Mouse (Mus musculus): ENCODE measurements around the gene Aph1a. TPM values are rescaled to one million over a fixed set of nuclear protein-coding genes. Genes with fewer than 3 reads are reported as not detected.

The Aph1a gene
- polyA plus RNA-seq, 1 experiment from 2014 or later = 40.8 TPM

DNA sequence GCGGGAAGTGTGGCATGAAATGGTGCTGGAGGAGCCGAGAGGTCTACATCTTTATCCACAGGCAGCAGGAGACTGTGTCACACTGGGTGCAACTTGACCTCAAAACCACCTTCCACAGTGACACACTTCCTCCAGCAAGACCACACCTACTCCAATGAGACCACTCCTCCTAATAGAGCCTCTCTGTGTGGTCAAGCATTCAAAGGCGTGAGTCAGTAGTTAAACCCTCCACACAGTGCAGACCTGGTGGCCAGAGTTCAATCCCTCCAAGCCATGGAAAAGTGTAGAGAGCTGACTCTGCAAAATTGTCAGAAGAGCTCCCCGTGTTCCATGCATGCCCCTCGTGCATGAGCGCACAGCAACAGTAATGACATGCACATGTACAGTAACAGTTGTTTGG lies 49.0 kb downstream of the Aph1a start:
- Histone ChIP-seq H3K4me3 (replicated peaks) (no peak overlapping the region), H3K36me3 (peaks cover 95% of the 10 kb centered on the region), H3K9me3 (replicated peaks) (no peaks in the 10 kb centered on the region), H3K9ac (no peak overlapping the region), H3K27ac (peak overlapping the region; percentile 11), H3K27me3 (no peaks in the 10 kb centered on the region), H3K4me2 (no peak overlapping the region), H3K4me1 (peaks cover 11% of the 10 kb centered on the region)
- ATAC-seq (replicated peaks; ENCODE audit: low FRiP score) = peak; percentile 75
- WGBS = 72% methylated on average over 6 of the region's 6 CpGs

DNA sequence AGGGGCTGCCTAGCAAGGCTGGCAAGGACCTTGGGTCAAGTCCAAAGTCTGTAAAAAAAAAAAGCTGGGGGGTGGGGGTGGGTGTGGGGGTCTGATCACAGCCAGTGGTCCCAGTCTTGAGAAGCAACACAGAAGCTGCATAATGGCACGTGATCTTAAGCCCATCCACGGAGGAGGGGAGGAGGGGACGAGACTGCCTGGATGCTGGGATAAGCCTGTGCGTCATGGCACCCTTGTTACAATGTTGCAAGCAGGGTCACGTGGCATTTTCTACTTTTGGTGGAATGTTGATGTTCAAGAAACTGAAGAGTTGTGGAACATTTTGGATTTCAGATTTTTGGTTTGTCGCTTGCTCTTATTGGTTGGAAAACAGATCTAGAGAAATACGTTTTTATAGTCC lies 49.5 kb downstream of the Aph1a start:
- H3K27me3 ChIP-seq = no peaks in the 10 kb centered on the region
- no peak overlapping the region for H3K9ac ChIP-seq
- no peak overlapping the region for H3K4me2 ChIP-seq
- peaks cover 94% of the 10 kb centered on the region for H3K36me3 ChIP-seq
- 98% methylated on average over 7 of the region's 7 CpGs for WGBS
- no peak overlapping the region for H3K4me3 ChIP-seq (replicated peaks)
- ATAC-seq (replicated peaks; ENCODE audit: low FRiP score) = no peak
- H3K9me3 ChIP-seq (replicated peaks) = no peaks in the 10 kb centered on the region
- H3K4me1 ChIP-seq = peaks cover 11% of the 10 kb centered on the region
- H3K27ac ChIP-seq = no peak overlapping the region

GRCm38 (mm10) chr3:95944742-95945141 lies 51.0 kb downstream of the Aph1a start:
- Histone ChIP-seq H3K4me3 (replicated peaks) (no peak overlapping the region), H3K36me3 (peaks cover 87% of the 10 kb centered on the region), H3K27ac (no peak overlapping the region), H3K27me3 (no peaks in the 10 kb centered on the region), H3K9ac (no peak overlapping the region), H3K4me2 (no peak overlapping the region), H3K9me3 (replicated peaks) (no peaks in the 10 kb centered on the region), H3K4me1 (peaks cover 11% of the 10 kb centered on the region)
- 90% methylated on average over 8 of the region's 8 CpGs for WGBS
- no peak for ATAC-seq (replicated peaks; ENCODE audit: low FRiP score)

- Histone ChIP-seq H3K9ac (no peak overlapping the region), H3K4me2 (no peak overlapping the region), H3K36me3 (peaks cover 76% of the 10 kb centered on the region), H3K4me1 (peaks cover 11% of the 10 kb centered on the region), H3K27me3 (no peaks in the 10 kb centered on the region), H3K4me3 (replicated peaks) (no peak overlapping the region), H3K9me3 (replicated peaks) (no peaks in the 10 kb centered on the region), H3K27ac (no peak overlapping the region)
- 88% methylated on average over 14 of the region's 14 CpGs for WGBS
- no peak for ATAC-seq (replicated peaks; ENCODE audit: low FRiP score)
Measured at GRCm38 (mm10) chr3:95945731-95946240, 52.0 kb downstream of the Aph1a start.

Other genes starting within 250 kb of the Aph1a start
- 51.2 and 54.4 TPM in 2 replicates for gene Mcl1, start 235.2 kb upstream of the Aph1a start, polyA plus RNA-seq (2015; fragmentation: Nextera tagmentation; extraction: Ambion mirVana)
- gene Adamtsl4, start 206.1 kb upstream of the Aph1a start, polyA plus RNA-seq (2015; fragmentation: Nextera tagmentation; extraction: Ambion mirVana) = 4.0 and 6.3 TPM in 2 replicates
- 177 and 231 TPM in 2 replicates for gene Ecm1, start 154.4 kb upstream of the Aph1a start, polyA plus RNA-seq (2015; fragmentation: Nextera tagmentation; extraction: Ambion mirVana)
- gene Tars2, start 133.8 kb upstream of the Aph1a start, polyA plus RNA-seq (2015; fragmentation: Nextera tagmentation; extraction: Ambion mirVana) = 47.3 and 58.4 TPM in 2 replicates
- gene Rprd2, start 75.1 kb upstream of the Aph1a start, polyA plus RNA-seq (2015; fragmentation: Nextera tagmentation; extraction: Ambion mirVana) = 22.4 and 23.9 TPM in 2 replicates
- gene Prpf3, start 38.1 kb upstream of the Aph1a start, polyA plus RNA-seq (2015; fragmentation: Nextera tagmentation; extraction: Ambion mirVana) = 49.7 and 52.3 TPM in 2 replicates
- 404 and 412 TPM in 2 replicates for gene Mrps21, start 22.4 kb upstream of the Aph1a start, polyA plus RNA-seq (2015; fragmentation: Nextera tagmentation; extraction: Ambion mirVana)
- gene Ciart, start 11.7 kb upstream of the Aph1a start, polyA plus RNA-seq (2015; fragmentation: Nextera tagmentation; extraction: Ambion mirVana) = 5.9 and 6.6 TPM in 2 replicates
- gene BC028528, start 2.0 kb upstream of the Aph1a start, polyA plus RNA-seq (2015; fragmentation: Nextera tagmentation; extraction: Ambion mirVana) = 38.0 and 42.3 TPM in 2 replicates
- gene Car14, start 10.7 kb downstream of the Aph1a start, polyA plus RNA-seq (2015; fragmentation: Nextera tagmentation; extraction: Ambion mirVana) = 17.3 and 22.5 TPM in 2 replicates
- gene Anp32e, start 35.3 kb downstream of the Aph1a start, polyA plus RNA-seq (2015; fragmentation: Nextera tagmentation; extraction: Ambion mirVana) = 247 and 264 TPM in 2 replicates
- 43.5 and 44.2 TPM in 2 replicates for gene Plekho1, start 102.0 kb downstream of the Aph1a start, polyA plus RNA-seq (2015; fragmentation: Nextera tagmentation; extraction: Ambion mirVana)
- gene Vps45, start 164.5 kb downstream of the Aph1a start, polyA plus RNA-seq (2015; fragmentation: Nextera tagmentation; extraction: Ambion mirVana) = 39.0 and 39.1 TPM in 2 replicates
- gene Otud7b, start 210.6 kb downstream of the Aph1a start, polyA plus RNA-seq (2015; fragmentation: Nextera tagmentation; extraction: Ambion mirVana) = 21.0 and 22.0 TPM in 2 replicates

Data from kidney, embryonic 15.5 days (tissue).